Mouse (Mus musculus): ENCODE results near the gene Fgfr4.

The Fgfr4 gene

DNA sequence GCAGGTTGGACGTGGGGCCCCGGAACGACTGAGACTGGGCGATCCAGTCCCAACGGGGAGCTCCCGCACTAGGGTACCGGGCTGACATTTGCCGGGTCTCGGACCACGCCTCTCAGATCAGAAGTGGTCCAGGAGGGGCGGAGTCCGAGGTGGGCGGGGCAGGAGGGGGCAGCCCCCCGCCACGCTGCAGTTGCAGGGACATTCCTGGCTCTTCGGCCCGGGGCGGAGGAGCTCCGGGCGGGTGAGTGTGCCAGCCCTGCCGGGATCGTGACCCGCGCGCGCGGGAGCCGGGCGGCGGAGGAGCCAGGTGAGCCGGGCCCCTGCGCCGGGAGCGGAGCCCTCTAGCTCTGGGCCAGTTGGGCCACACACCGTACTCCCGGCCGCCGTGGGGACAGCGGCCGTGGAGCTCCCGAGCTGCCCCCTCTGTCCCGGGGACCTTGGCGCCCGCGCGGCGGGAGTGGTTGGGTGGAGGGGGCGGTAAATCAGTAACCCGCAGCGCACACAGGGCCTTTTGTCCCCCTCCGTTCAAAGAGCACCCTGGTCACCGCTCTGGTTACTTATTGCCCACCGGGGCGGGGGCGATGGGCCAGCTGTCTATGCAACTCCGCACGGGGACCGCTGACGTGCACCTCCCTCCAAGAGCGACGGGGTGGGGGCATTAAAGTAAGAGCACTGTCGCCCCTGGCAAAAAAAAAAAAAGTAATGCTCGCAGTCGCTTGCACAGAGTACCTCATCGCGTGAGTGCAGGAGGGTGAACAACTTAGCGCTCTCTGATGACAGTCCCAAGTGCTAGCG lies at the start of gene Fgfr4:
Fgfr4 (plus strand) TSS at position 20 of the 795 bp plus-strand sequence.
- no peak for DNase-seq (ENCODE audit: low spot score)

DNA sequence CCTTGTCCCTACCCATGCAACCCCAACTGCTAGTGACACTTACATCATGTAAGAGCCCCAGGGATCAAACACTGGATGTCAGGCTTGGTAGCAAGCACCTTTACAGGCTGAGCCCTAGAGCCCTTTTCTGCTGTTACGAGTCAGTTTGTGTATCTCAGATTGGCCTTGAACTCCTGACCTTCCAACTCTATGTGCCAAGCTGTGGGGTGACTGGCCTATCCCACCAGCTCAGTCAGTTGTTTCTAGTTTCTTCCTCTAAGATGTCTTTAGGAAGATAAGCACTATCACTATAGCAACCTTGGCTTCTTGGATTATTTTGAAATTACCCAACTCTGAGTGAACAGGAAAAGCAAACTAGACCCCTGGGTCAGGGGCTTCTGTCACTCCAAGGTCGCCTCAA lies 49.1 kb upstream of the Fgfr4 start:
- DNase-seq (ENCODE audit: low spot score): no peak

DNA sequence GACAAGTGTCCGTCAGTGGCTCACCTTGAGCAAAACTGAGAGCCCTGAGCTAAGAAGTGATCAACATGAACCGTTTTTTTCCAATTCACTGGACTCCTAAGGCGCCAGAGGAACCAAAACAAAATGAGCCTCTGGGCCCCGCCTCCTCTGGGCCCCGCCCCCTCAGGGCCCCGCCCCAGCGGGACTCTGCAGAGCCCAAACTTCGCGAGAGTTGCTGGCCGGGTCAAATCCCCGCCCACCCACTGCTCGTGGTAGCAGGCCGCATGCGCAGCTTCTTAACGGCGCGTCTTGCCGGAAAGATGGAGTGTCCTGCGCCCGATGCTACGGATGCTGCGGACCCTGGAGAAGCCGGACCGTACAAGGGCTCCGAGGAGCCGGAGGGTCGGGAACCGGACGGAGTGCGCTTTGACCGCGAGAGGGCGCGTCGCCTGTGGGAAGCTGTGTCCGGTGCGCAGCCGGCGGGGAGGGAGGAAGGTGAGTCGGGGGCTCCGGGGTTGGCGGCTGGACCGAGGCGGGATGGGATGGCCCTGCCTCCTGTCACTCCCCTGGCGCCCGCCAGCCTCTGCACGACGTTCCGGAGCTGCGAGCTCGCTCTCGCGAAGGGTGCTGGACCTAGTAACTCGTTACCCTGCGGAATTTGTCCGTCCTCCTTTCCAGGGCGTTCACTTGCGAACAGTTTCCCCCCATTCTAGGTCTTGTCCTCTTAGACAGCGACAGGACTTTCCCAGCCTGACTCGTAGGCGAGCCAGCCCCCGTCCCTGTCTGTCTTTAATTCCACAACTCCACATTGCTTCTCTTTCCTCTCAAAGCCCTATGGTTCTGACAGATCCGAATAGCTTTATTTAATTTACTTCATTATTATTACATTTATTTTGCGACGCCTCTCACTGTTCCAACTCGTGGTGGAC lies 47.1 kb upstream of the Fgfr4 start, which contains the start of gene Zfp346:
Zfp346 (plus strand) TSS at position 267 of the 908 bp plus-strand sequence.
- peak; percentile 98 for DNase-seq (ENCODE audit: low spot score)

- DNase-seq (ENCODE audit: low spot score): no peak
Measured at GRCm38 (mm10) chr13:55105953-55106691, 46.3 kb upstream of the Fgfr4 start.

- DNase-seq (ENCODE audit: low spot score): no peak
Measured at GRCm38 (mm10) chr13:55107116-55107515, 45.3 kb upstream of the Fgfr4 start.

- peak; percentile 38 for DNase-seq (ENCODE audit: low spot score)
Measured at GRCm38 (mm10) chr13:55107694-55108093, 44.7 kb upstream of the Fgfr4 start.

GRCm38 (mm10) chr13:55114375-55114774 lies 38.1 kb upstream of the Fgfr4 start:
- DNase-seq (ENCODE audit: low spot score): no peak

GRCm38 (mm10) chr13:55124903-55125302 lies 27.5 kb upstream of the Fgfr4 start:
- no peak for DNase-seq (ENCODE audit: low spot score)

DNA sequence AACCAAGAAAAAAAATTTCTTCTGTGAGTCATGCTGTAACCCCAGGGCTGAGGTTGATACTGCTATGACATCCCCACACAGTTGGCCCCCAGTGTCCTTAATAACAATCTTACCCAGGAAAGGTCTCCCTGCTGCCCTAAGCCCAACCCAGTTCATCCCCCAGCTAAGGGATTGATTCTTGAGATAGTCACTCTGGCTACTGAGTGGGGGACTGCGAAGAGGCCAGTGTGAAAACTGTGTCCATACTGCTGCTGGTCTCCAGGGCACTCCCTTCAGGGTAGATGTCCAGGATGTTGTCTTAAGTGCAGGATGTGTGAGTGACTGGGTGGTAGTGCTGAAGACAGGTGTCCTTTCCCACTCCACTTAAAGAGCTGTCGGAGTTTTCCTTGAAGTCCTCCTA lies 19.0 kb upstream of the Fgfr4 start, which contains the start of gene Gm17617:
Gm17617 (minus strand) TSS at position 101 of the 400 bp plus-strand sequence.
- DNase-seq (ENCODE audit: low spot score): no peak

DNA sequence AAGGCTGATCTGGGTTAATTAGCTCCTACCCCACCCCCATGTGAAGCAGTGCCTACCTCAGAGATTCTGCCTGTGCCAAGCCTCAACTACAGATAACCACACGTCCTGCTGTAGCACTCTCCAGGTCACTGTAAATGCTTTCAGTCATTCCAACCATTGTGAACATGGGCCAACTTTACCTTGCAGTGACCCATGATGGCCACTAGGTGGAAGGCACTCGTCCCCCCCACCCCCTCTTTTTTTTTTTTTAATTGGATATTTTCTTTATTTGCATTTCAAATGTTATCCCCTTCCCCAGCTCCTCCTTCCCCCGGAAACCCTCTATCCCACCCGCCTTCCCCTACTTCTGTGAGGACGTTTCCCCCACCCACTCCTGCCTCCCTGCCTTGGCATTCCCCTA lies 17.1 kb upstream of the Fgfr4 start:
- DNase-seq (ENCODE audit: low spot score): peak; percentile 24

GRCm38 (mm10) chr13:55140271-55140670 lies 12.2 kb upstream of the Fgfr4 start:
- DNase-seq (ENCODE audit: low spot score): no peak

- no peak for DNase-seq (ENCODE audit: low spot score)
Measured at GRCm38 (mm10) chr13:55153951-55154350, 1.5 kb downstream of the Fgfr4 start.

GRCm38 (mm10) chr13:55162365-55162764 lies 9.9 kb downstream of the Fgfr4 start:
- DNase-seq (ENCODE audit: low spot score): no peak

DNA sequence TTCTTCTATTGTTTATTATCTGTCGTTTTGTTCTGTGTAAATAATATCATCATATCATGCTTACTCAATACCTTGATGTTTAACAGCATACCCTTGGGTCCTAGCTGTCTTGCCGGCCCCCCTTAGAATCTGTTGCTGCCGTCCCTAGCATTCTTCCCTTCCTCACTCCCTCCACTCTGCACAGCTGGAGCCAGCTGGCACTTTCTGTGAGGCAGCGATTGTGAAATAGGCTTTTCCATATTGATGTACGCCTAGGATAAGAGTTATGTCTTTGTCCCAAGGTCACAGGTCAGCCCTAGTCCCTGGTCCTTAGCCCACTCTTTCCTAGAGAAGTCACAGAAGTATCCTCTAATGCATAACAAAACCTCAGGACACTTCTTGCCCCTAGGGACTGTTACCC lies 11.1 kb downstream of the Fgfr4 start:
- no peak for DNase-seq (ENCODE audit: low spot score)

- no peak for DNase-seq (ENCODE audit: low spot score)
Measured at GRCm38 (mm10) chr13:55165831-55166339, 13.4 kb downstream of the Fgfr4 start.

DNA sequence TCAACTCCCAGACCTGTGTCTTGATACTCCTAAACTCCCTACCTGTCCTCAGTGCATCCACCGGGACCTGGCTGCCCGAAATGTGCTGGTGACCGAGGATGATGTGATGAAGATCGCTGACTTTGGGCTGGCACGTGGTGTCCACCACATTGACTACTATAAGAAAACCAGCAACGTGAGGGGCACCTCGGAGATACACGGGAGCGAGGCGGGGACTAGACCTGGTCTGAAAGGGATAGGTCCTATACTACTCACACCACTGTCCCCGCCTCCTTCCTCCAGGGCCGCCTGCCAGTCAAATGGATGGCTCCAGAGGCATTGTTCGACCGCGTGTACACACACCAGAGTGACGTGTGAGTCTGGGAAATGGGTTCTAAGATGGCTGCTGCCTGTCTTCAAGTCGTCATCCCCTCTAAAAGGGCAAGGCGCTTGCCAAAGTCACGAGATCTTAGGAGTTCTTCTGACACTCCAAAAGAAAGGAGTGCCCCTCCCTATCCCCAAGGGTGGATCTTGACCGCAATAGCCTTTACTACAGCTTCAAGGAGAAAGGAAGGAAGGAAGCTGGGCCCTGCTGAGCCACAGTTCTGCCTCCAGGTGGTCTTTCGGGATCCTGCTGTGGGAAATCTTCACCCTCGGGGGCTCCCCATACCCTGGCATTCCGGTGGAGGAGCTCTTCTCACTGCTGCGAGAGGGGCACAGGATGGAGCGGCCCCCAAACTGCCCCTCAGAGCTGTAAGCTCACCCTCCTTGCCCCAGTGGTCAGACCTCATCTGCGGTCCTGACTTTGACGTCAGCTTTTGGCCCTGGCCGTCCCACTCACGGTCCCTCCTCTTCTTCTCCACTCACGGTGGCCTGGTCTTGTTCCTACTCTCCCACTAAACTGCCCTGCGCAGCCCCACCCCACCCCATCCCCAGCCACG lies 14.6 kb downstream of the Fgfr4 start:
- DNase-seq (ENCODE audit: low spot score): no peak

DNA sequence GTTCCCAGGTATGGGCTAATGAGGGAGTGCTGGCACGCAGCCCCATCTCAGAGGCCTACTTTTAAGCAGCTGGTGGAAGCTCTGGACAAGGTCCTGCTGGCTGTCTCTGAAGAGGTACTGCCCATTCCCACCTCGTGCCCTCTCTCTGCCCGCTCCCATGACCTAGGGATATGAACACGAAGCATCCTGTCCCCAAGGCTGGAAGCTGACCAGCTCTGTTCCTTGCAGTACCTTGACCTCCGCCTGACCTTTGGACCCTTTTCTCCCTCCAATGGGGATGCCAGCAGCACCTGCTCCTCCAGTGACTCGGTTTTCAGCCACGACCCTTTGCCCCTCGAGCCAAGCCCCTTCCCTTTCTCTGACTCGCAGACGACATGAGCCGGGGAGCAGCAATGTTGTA lies 15.4 kb downstream of the Fgfr4 start:
- no peak for DNase-seq (ENCODE audit: low spot score)

GRCm38 (mm10) chr13:55168255-55168654 lies 15.8 kb downstream of the Fgfr4 start:
- DNase-seq (ENCODE audit: low spot score): no peak

DNA sequence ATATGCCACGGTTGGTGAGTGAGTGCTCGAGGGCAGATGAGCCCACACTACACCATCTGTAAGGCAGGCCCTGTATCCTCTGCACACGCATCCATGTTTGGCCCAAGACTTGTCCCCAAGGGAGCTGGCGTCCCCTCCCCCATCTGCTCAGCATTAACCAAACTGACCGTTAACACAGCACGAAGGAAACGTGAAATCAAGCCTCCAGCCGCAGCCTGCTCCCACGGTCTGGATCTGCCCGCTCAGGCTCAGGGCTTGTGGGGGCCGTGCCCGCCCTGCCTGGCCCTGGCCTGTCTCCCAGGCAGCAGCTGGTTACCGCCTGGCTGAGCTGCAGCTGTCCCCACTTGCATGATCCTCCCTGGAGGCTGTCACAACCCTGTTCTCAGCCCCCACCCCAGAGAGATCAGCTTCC lies 16.5 kb downstream of the Fgfr4 start:
- DNase-seq (ENCODE audit: low spot score): peak; percentile 66

GRCm38 (mm10) chr13:55171517-55172335 lies 19.3 kb downstream of the Fgfr4 start:
- peak; percentile 66 for DNase-seq (ENCODE audit: low spot score)
